Mouse (Mus musculus) midbrain, embryonic 14.5 days (tissue): ENCODE data around the gene Sgf29. TPM values are rescaled to one million over a fixed set of nuclear protein-coding genes. Genes with fewer than 3 reads are reported as not detected.

Source experiments
- ATAC-seq: fragments of 200-750 bp; cut with Nextera tagmentation; 2 replicates; pipeline ENCODE4 v1.8.0; 2017; ENCODE audit warnings: moderate number of reproducible peaks, moderate library complexity; ENCODE audit not compliant: low FRiP score, low TSS enrichment
- DNase-seq: peaks from one replicate; pipeline ENCODE4 v3.0.0-alpha.2; 2015
- H3K27ac ChIP-seq: fragments of 300-500 bp; sonication (generic); replicated peaks from 2 replicates; pipeline ENCODE4 v1.5.1; 2014; ENCODE audit warnings: mild to moderate bottlenecking, low read depth, low read length, moderate library complexity
- H3K27me3 ChIP-seq: fragments of 300-500 bp; sonication (generic); 2 replicates; pipeline ENCODE4 v1.6.1; 2014; ENCODE audit warnings: low read length, control low read depth, mixed read lengths; ENCODE audit not compliant: control insufficient read depth, insufficient read depth
- H3K36me3 ChIP-seq: fragments of 300-500 bp; sonication (generic); 2 replicates; pipeline ENCODE4 v1.6.1; 2014; ENCODE audit warnings: low read length, control low read depth; ENCODE audit not compliant: control insufficient read depth, insufficient read depth
- H3K4me1 ChIP-seq: fragments of 300-500 bp; sonication (generic); 2 replicates; pipeline ENCODE4 v1.6.1; 2014; ENCODE audit warnings: mild to moderate bottlenecking, antibody characterized with exemption, low read length, control low read depth; ENCODE audit not compliant: control insufficient read depth, insufficient read depth
- H3K4me2 ChIP-seq: fragments of 300-500 bp; sonication (generic); 2 replicates; pipeline ENCODE4 v1.6.1; 2014; ENCODE audit warnings: mild to moderate bottlenecking, low read length, moderate library complexity
- H3K4me3 ChIP-seq: fragments of 300-500 bp; sonication (generic); replicated peaks from 2 replicates; pipeline ENCODE4 v1.5.1; 2014; ENCODE audit warnings: low read depth, low read length
- H3K9ac ChIP-seq: fragments of 300-500 bp; sonication (generic); replicated peaks from 2 replicates; pipeline ENCODE4 v1.6.1; 2014; ENCODE audit warnings: mild to moderate bottlenecking, low read length, moderate library complexity
- H3K9me3 ChIP-seq: fragments of 300-500 bp; sonication (generic); 2 replicates; pipeline ENCODE4 v1.6.1; 2016; ENCODE audit warnings: low read length, control low read depth, mixed read lengths; ENCODE audit not compliant: control insufficient read depth
- WGBS: fragments of 180-500 bp; shearing (Covaris S2); extraction: QIAGEN DNeasy Blood & Tissue Kit; methylation state at CpG from one replicate; pipeline ENCODE4 v1.1.7; 2014; 5-methylcytosine and 5-hydroxymethylcytosine counted together
- polyA plus RNA-seq: library from polyadenylated mRNA; unstranded; fragments of >200 nt; fragmentation: Nextera tagmentation; extraction: Ambion mirVana; gene quantifications from 2 replicates; pipeline ENCODE4 v1.2.1, GENCODE M21; 2014

Gene Sgf29
- polyA plus RNA-seq, 1 experiment from 2014 or later, result 64.6 TPM

DNA sequence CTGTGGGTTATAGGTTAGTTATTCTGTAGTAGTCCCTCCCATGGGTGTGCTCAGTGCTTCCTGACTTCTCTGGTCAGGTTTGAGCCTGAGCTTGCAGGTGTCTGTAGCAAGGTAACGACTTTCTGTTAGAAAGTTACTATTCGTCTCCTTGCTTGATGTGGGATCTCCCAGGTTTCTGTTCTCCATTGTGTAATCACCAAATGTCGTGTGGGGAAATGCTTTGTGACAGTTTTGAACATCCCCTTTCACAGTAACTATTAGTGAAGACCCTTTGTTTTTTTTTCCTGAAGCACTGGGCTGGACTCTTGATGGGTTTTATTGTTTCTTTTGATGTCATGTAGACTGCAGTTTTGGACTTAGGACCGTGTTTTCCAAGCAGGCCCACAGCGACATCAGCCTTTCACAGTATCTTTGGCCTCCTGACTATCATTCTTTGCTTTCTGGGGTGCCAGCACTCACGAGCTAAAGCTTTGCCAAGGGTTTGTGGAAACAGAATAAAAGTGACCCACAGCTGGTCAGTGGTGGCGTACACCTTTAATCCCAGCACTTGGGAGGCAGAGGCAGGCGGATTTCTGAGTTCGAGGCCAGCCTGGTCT, 18.5 kb downstream of the Sgf29 start:
- no peaks in the 10 kb centered on the region for H3K27me3 ChIP-seq
- H3K27ac ChIP-seq, result no peak overlapping the region
- H3K9me3 ChIP-seq, result no peaks in the 10 kb centered on the region
- ATAC-seq, result no peak
- H3K4me3 ChIP-seq, result no peak overlapping the region
- DNase-seq, result no peak
- WGBS, result 89% methylated on average over 9 of the region's 9 CpGs
- H3K4me1 ChIP-seq, result no peaks in the 10 kb centered on the region
- H3K4me2 ChIP-seq, result no peak overlapping the region
- no peak overlapping the region for H3K9ac ChIP-seq
- H3K36me3 ChIP-seq, result peaks cover 63% of the 10 kb centered on the region

DNA sequence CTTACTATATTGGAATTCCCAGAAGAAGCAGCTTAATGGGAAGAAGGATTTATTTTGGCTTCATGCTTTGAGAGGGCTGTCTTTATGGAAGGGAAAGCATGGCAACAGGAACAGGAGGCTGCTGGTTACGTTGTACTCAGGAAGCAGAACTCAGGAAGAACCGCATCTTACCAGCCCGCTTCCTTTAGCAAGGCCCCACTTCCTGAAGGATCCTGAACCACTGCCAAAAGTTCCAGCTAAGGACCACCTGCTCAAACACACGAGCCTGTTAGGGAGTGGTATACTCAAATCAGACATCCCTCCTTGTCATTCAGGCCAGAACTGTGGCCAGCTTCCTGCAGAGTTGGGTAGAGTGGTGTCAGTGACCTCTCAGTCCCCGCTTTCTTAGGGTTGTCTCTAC, 19.3 kb downstream of the Sgf29 start:
- Histone ChIP-seq H3K27me3 (no peaks in the 10 kb centered on the region), H3K36me3 (peaks cover 64% of the 10 kb centered on the region), H3K9me3 (no peaks in the 10 kb centered on the region), H3K4me3 (no peak overlapping the region), H3K4me1 (no peaks in the 10 kb centered on the region), H3K4me2 (no peak overlapping the region), H3K27ac (no peak overlapping the region), H3K9ac (no peak overlapping the region)
- DNase-seq (no peak), ATAC-seq (no peak)
- WGBS, result 92% methylated on average over 5 of the region's 5 CpGs

DNA sequence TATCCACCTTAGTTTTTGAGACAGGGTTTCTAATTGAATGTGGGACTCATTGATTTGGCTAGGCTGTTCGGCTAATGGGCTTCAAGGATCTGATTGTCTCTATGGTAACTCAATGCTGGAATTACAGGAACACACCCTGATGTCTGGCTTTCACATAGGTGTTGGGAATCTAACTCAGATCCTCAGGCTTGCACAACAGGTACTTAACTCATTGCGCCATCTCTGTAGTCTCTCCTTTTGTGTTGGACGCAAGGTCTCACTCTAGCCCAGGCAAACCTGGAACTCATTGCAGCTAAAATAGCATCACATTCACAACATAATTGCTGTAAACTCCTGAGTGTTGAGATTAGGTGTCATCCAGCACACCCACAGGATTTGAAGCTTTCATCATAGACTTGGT, 21.0 kb downstream of the Sgf29 start:
- ATAC-seq, result no peak
- no peaks in the 10 kb centered on the region for H3K27me3 ChIP-seq
- DNase-seq, result no peak
- H3K9me3 ChIP-seq, result no peaks in the 10 kb centered on the region
- H3K4me3 ChIP-seq, result no peak overlapping the region
- H3K4me1 ChIP-seq, result no peaks in the 10 kb centered on the region
- no peak overlapping the region for H3K9ac ChIP-seq
- H3K4me2 ChIP-seq, result no peak overlapping the region
- no peak overlapping the region for H3K27ac ChIP-seq
- 92% methylated on average over 3 of the region's 3 CpGs for WGBS
- peaks cover 49% of the 10 kb centered on the region for H3K36me3 ChIP-seq

DNA sequence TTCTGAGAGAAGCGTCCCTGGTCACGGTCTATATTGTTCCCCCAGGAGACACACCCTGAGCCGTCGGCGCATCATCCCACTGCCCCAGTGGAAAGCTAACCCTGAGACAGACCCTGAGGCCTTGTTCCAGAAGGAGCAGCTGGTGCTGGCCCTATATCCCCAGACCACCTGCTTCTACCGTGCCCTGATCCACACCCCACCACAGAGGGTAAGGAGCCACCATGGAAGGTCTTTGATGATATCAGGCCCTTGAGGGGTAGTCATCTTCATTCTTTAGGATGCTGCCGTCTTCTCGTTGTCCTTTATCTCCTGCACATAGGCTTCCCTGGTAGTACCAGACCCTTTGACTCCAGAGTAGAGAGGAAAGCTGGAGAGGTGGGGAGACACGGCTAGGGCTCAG, 23.0 kb downstream of the Sgf29 start:
- no peak for ATAC-seq
- Histone ChIP-seq H3K27me3 (no peaks in the 10 kb centered on the region), H3K27ac (no peak overlapping the region), H3K4me2 (no peak overlapping the region), H3K9me3 (no peaks in the 10 kb centered on the region), H3K4me1 (no peaks in the 10 kb centered on the region), H3K9ac (no peak overlapping the region), H3K4me3 (no peak overlapping the region), H3K36me3 (peaks cover 37% of the 10 kb centered on the region)
- 93% methylated on average over 9 of the region's 9 CpGs for WGBS
- DNase-seq, result no peak

DNA sequence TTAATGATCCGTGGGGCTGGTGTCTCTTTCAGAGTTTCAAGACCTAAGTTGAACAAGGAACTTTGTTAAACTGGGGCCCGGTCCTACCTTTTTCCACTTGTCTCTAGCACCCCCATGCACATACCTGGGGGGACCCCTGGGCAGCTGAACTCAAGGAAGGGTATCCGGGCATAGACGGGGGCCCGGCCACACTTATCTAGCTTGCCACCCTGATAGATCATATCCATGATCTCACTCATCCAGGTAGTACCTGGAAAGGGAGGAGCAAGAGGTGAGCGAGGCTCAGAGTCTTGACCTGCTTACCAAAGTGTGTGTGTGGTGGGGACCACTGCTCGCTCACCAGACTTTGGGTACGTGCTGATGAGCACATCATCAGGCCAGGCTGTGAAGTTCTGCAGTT, 26.0 kb downstream of the Sgf29 start:
- Histone ChIP-seq H3K4me3 (no peak overlapping the region), H3K4me1 (no peaks in the 10 kb centered on the region), H3K4me2 (no peak overlapping the region), H3K9ac (no peak overlapping the region), H3K27me3 (no peaks in the 10 kb centered on the region), H3K36me3 (peaks cover 34% of the 10 kb centered on the region), H3K9me3 (no peaks in the 10 kb centered on the region), H3K27ac (no peak overlapping the region)
- 94% methylated on average over 8 of the region's 8 CpGs for WGBS
- ATAC-seq (no peak), DNase-seq (no peak)

DNA sequence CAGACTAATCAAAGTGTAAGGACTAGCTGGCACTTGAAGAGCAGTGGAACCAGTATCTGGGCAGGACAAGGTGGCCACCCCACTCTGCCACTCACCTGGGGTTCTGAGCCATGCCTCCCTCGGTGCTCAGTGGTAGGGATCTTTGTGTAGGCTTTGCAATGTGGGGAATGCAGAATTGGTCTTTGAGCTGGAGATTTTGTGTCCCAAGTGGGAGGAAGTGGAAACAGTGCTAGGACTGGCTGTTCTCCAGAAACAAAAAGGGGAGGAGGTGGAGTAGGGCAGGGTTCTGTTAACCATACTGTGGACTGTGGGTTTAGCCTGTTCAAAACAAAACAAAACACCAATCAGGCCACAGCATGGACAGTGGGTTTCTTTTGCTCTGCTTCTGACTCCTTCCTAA, 27.1 kb downstream of the Sgf29 start, which contains the start of gene Sult1a1:
TSS of gene Sult1a1 (minus strand) at position 226 of the 400 bp plus-strand sequence.
- peaks cover 27% of the 10 kb centered on the region for H3K36me3 ChIP-seq
- H3K27ac ChIP-seq, result no peak within 1 kb of the TSS
- no peak within 1 kb of the TSS for H3K4me2 ChIP-seq
- no peaks in the 10 kb centered on the region for H3K27me3 ChIP-seq
- H3K4me3 ChIP-seq, result no peak within 1 kb of the TSS
- H3K9me3 ChIP-seq, result no peaks in the 10 kb centered on the region
- 81% methylated on average over 1 of the region's 1 CpGs for WGBS
- no peaks in the 10 kb centered on the region for H3K4me1 ChIP-seq
- no peak within 1 kb of the TSS for H3K9ac ChIP-seq
- DNase-seq (no peak), ATAC-seq (no peak)

DNA sequence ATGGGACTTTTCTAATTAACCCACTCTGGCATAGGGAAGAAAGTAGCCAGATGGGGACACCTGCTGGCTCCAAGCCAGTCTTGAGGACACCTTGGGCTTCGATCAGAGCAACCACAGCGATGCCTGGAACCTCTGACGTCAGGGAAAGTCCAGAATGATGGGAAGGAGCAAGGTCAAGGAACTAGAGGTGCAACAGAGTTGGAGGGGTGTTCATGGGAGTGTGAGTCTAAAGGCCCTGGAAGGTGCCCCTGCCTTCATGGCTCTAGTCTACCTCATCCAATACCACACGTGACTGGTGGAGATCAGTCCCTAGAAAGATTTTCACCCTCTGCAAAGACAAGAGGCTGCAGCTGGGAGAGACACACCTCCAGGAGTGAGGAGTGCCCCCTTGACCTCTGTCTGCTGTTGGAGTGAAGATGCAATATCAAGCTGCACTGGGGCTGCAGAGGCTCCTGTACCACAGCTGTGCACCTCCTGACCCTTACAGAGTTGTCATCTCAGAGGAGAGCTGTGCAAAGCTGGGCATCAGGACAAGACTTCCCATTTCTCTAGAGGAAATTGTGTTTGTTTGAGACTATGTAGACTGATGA, 27.6 kb downstream of the Sgf29 start:
- ATAC-seq (no peak), DNase-seq (no peak)
- Histone ChIP-seq H3K27me3 (no peaks in the 10 kb centered on the region), H3K27ac (no peak overlapping the region), H3K9me3 (no peaks in the 10 kb centered on the region), H3K9ac (no peak overlapping the region), H3K4me1 (no peaks in the 10 kb centered on the region), H3K36me3 (peaks cover 21% of the 10 kb centered on the region), H3K4me2 (no peak overlapping the region), H3K4me3 (no peak overlapping the region)
- WGBS, result 77% methylated on average over 4 of the region's 4 CpGs

DNA sequence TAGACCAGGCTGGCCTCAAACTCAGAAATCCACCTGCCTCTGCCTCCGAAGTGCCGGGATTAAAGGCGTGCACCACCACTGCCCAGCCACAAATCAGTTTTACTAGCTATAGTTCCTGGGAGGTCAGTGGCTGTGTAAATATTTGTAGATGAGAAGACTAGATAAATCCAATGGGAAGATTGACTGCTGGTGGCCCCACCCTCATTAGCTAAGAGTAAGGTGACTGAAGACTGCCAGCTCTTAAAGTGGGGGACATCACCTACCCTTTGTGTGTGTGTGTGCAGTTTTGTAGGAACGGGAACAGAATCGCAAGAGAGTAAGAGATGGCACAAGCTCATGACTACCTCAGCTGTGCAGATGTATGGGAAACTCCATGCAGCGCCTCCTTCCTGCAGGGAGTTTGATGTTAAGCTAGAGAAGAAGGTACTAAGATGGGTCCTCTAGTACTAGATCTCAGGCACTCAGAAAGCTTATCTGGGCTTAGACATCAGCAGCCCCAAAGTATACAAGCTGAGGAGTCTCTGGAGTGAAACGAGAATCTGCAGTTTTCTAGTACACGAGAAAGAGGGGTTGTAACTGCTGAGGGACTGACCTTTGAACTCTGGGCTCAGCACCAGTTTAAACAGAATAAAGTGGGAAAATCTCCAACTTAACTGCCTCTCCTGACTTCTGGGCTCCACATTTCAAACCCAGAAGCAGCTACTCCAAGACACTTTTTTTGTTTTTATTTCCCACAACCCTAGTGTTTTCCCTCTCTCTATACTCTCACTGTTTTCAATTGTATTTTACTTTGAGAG, 29.6 kb downstream of the Sgf29 start:
- DNase-seq (no peak), ATAC-seq (no peak)
- WGBS, result 90% methylated on average over 8 of the region's 8 CpGs
- Histone ChIP-seq H3K36me3 (peaks cover 6% of the 10 kb centered on the region; the same call in 1 of the 2 replicates), H3K4me3 (no peak overlapping the region), H3K27ac (no peak overlapping the region), H3K9ac (no peak overlapping the region), H3K27me3 (no peaks in the 10 kb centered on the region), H3K9me3 (no peaks in the 10 kb centered on the region), H3K4me1 (no peaks in the 10 kb centered on the region), H3K4me2 (no peak overlapping the region)
